Mouse (Mus musculus): ENCODE measurements around the gene Bcam.

DNA sequence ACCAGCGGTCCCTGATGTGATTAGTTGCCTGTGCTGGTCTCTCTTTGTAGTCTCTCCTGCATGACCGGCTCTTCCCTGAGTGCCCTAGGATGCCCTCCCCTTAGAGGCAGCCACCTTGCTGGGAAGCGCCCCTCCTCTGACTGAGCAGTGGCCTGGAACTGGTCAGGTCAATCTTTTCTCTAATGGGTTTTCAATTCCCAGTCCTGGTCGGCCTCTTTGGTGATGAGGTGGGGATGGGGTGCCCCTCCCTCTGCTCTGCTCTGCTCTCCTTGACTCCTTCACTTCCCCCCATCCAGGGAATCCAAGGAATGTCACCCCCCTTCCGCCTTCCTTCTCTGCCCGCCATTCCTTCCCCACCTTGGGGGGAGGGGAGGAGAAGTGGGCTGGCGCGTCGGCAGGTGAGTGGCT is at the start of gene Bcam:
- TF ChIP-seq POLR2A (IDR thresholded peaks at IDR 0.05; ENCODE audit: low read depth, low read length) = no peak
- no peak for TF ChIP-seq CTCF (conservative IDR thresholded peaks at IDR 0.05 in 1 of 2, IDR thresholded peaks at IDR 0.05 in 1 of 2; ENCODE audit: low read depth in 2 of 2, low read length in 2 of 2)
- TF ChIP-seq E2F4 (IDR thresholded peaks at IDR 0.05; ENCODE audit: insufficient replicate concordance, low read depth, low read length) = no peak
- TF ChIP-seq PAX5 (IDR thresholded peaks at IDR 0.05; ENCODE audit: low read length) = no peak
- TF ChIP-seq ZKSCAN1 (IDR thresholded peaks at IDR 0.05; ENCODE audit: borderline replicate concordance, low read depth, low read length) = no peak
- no peak for TF ChIP-seq EP300 (IDR thresholded peaks at IDR 0.05; ENCODE audit: low read length)
- TF ChIP-seq ZC3H11A (IDR thresholded peaks at IDR 0.05; ENCODE audit: low read depth, low read length) = no peak
- TF ChIP-seq NRF1 (IDR thresholded peaks at IDR 0.05; ENCODE audit: low read depth, low read length) = no peak
- TF ChIP-seq ZNF384 (IDR thresholded peaks at IDR 0.05; ENCODE audit: low read depth, low read length) = no peak
- no peak for TF ChIP-seq ETS1 (conservative IDR thresholded peaks at IDR 0.05; ENCODE audit: low read depth, low read length)
- no peak for TF ChIP-seq TCF12 (IDR thresholded peaks at IDR 0.05; ENCODE audit: low read depth, low read length)
- no peak for TF ChIP-seq MAX (IDR thresholded peaks at IDR 0.05; ENCODE audit: low read length)
- no peak for TF ChIP-seq ELF1 (IDR thresholded peaks at IDR 0.05; ENCODE audit: low read depth, low read length)

All from CH12.LX (cell line).